Mouse (Mus musculus) lung, adult 2 months (tissue): ENCODE measurements around the gene Rnf10.

Experiments used
- CTCF ChIP-seq: fragments of 200-500 bp; IDR thresholded peaks from 2 replicates; pipeline ENCODE4 v1.5.1; 2011; ENCODE audit warnings: mild to moderate bottlenecking, low read length, control low read depth; ENCODE audit not compliant: insufficient read depth
- POLR2A ChIP-seq: fragments of 200-500 bp; IDR thresholded peaks from 2 replicates; pipeline ENCODE4 v1.6.1; 2011; ENCODE audit warnings: low read depth, mild to moderate bottlenecking, control low read depth, low read length, borderline replicate concordance; ENCODE audit errors: extremely low read depth

DNA sequence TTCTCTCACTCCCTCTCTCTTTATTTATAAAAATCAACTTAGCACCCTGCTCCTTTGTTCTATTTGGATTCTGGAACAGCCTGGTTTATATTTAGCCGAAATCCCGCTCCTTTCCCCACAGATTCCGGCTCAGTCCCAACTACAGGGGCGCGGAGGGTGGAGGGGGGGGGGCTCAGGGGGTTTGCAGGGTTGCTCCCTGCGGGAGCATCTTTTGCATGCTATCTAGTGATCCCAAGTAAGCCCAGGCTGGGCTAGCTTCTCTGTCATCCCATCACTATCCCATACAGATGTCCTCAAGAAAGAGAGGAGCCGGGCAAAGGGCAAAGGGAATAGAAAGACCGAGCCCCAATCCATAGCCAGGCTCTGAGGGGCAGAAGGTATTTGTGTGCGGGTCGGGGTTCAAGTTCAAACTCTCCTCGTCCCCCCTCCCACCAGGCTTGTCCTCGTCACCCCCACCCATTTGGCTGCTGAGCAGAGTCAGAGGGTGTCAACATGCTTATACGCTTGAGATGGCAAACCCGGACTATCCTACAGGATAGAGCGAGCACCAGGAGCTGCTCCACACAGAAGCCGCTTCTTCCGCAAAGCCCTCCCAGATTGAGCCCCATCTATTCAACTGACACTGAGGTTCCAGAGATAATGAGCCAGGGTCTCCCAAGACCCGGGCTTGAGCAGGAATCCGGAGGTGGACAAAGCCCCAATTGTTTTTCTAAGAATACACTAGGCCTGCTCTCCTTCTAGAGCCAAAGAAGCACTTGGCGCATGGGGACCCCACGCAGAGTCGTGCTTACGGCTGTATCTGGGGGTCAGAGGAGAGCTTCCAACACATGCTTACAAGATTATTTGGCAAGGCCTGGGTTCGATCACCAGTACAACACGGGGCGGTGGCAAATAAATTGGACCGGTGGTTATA, 57.2 kb downstream of the Rnf10 start:
- TF ChIP-seq POLR2A: no peak
- TF ChIP-seq CTCF: no peak
